Mouse (Mus musculus) limb, embryonic 15.5 days (tissue): ENCODE measurements around the gene Chrm3. TPM values are rescaled to one million over a fixed set of nuclear protein-coding genes. Genes with fewer than 3 reads are reported as not detected.

Experiments used
- ATAC-seq: fragments of 200-750 bp; cut with Nextera tagmentation; 2 replicates; pipeline ENCODE4 v1.8.0; 2017; ENCODE audit warnings: low read depth, moderate TSS enrichment; ENCODE audit not compliant: insufficient number of reproducible peaks, low FRiP score, low TSS enrichment
- H3K27ac ChIP-seq: fragments of 300-500 bp; sonication (generic); 2 replicates; pipeline ENCODE4 v1.5.1; 2015; ENCODE audit warnings: moderate library complexity, mild to moderate bottlenecking, inconsistent platforms
- H3K27me3 ChIP-seq: fragments of 300-500 bp; sonication (generic); 2 replicates; pipeline ENCODE4 v1.6.1; 2015; ENCODE audit warnings: inconsistent platforms
- H3K36me3 ChIP-seq: fragments of 300-500 bp; sonication (generic); 2 replicates; pipeline ENCODE4 v1.6.1; 2015; ENCODE audit warnings: inconsistent platforms
- H3K4me1 ChIP-seq: fragments of 300-500 bp; sonication (generic); 2 replicates; pipeline ENCODE4 v1.6.1; 2015; ENCODE audit warnings: inconsistent platforms
- H3K4me2 ChIP-seq: fragments of 300-500 bp; sonication (generic); 2 replicates; pipeline ENCODE4 v1.6.1; 2015; ENCODE audit warnings: mild to moderate bottlenecking, inconsistent platforms
- H3K4me3 ChIP-seq: fragments of 300-500 bp; sonication (generic); 2 replicates; pipeline ENCODE4 v1.5.1; 2015; ENCODE audit warnings: mild to moderate bottlenecking, inconsistent platforms
- H3K9ac ChIP-seq: fragments of 300-500 bp; sonication (generic); 2 replicates; pipeline ENCODE4 v1.6.1; 2015; ENCODE audit warnings: inconsistent platforms
- H3K9me3 ChIP-seq: fragments of 300-500 bp; sonication (generic); 2 replicates; pipeline ENCODE4 v1.6.1; 2016; ENCODE audit warnings: inconsistent platforms
- WGBS: fragments of 180-500 bp; shearing (Covaris S2); methylation state at CpG from one replicate; pipeline ENCODE4 v1.1.7; 2015; 5-methylcytosine and 5-hydroxymethylcytosine counted together
- polyA plus RNA-seq: library from polyadenylated mRNA; unstranded; fragments of >200 nt; fragmentation: Nextera tagmentation; extraction: Ambion mirVana; gene quantifications from 2 replicates; pipeline ENCODE4 v1.2.1, GENCODE M21; 2015

Gene Chrm3
- polyA plus RNA-seq, 1 experiment from 2014 or later = 1.2 TPM

DNA sequence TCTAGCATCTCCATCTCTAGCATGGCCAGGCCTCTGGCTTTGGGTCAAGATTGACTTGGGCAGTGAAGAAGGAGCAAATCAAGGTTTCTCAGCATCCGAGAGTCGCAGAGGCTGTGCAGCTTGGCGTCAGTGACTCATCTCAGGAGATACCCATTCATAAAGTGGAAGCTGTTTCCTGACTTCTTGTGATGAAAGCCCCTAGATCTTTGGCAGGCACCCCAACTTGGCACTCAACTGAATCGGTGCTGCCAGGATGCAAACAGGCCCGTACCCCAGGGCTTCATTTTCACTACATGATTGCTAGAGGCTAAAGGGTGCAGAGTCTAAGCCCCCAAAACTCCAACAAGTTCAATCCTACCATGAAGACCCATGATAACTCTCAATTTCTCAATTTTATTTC is 298.0 kb downstream of the Chrm3 start:
- no peak overlapping the region for H3K4me3 ChIP-seq
- no peak overlapping the region for H3K4me2 ChIP-seq
- no peak overlapping the region for H3K27ac ChIP-seq
- WGBS = 82% methylated on average over 5 of the region's 5 CpGs
- no peak overlapping the region for H3K9ac ChIP-seq
- H3K4me1 ChIP-seq = no peaks in the 10 kb centered on the region
- H3K27me3 ChIP-seq = no peaks in the 10 kb centered on the region
- no peaks in the 10 kb centered on the region for H3K36me3 ChIP-seq
- no peaks in the 10 kb centered on the region for H3K9me3 ChIP-seq
- ATAC-seq = no peak

DNA sequence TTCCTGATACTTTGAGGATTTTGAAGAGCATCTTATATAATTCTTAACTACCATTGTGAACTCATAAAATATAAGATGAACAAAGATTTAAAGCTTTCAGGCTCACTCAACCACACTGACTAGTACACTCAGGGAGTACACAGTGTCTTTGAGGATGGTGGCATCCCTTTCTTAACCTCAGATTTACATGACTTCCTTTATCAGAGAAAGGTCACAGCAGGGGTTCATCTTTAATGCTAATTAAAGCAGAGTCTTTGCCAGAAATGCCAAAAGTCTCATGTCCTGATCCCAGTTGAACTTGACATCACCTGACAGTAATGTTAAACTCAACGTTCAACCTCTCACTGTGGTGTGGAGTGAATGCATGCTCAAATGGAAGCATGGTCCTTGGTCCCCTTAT is 301.7 kb downstream of the Chrm3 start:
- no peaks in the 10 kb centered on the region for H3K27me3 ChIP-seq
- no peak for ATAC-seq
- H3K4me2 ChIP-seq = no peak overlapping the region
- no peaks in the 10 kb centered on the region for H3K4me1 ChIP-seq
- 62% methylated on average over 1 of the region's 1 CpGs for WGBS
- H3K9me3 ChIP-seq = no peaks in the 10 kb centered on the region
- H3K9ac ChIP-seq = no peak overlapping the region
- H3K4me3 ChIP-seq = no peak overlapping the region
- H3K27ac ChIP-seq = no peak overlapping the region
- no peaks in the 10 kb centered on the region for H3K36me3 ChIP-seq

DNA sequence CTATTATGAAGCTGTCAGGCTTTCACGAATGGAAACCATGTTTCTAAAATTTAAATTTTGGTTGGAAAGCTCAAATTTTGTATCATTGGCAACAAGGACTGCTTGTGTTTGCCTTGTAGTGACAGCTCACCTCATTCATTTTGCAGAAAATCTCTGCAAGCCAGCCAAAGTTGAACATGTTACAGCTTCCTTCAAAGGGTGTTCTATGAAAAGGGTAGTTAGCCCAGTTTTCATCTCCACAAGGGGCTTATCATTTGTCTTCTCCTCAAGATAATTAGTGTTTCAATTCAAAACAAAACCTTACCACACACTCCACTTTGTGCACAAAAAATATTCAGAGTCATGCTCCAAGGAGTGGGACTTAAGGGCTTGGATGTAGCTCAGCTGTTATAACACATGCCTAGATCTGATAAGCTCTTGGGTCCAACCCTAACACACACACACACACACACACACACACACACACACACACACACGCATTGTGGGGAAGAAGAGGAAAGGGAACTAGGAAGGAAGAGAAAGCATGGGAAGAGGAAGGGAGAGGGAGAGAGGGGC is 302.9 kb downstream of the Chrm3 start:
- Histone ChIP-seq H3K4me2 (no peak overlapping the region), H3K36me3 (no peaks in the 10 kb centered on the region), H3K4me3 (no peak overlapping the region), H3K9ac (no peak overlapping the region), H3K27ac (no peak overlapping the region), H3K4me1 (no peaks in the 10 kb centered on the region), H3K27me3 (no peaks in the 10 kb centered on the region), H3K9me3 (no peaks in the 10 kb centered on the region)
- ATAC-seq = no peak
- WGBS = 69% methylated on average over 2 of the region's 2 CpGs

DNA sequence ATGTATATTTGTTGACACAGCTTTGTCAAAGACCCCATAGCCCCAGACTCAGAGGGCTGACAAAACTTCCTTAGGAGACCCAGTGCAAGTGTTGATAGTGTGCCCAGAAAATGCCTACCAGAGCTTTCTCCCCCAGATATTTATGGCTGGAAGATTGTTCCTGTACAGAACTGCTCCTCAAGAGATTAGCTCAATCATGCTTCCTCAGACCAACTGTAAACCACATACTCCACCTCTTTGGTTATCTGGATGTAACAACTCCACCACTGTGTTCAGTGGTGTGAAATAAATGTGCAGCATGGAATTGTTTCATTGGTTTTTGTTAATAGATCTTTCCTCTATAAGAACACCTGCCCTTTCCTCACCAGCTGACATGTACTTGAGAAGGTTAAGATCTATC is 306.6 kb downstream of the Chrm3 start:
- no peak overlapping the region for H3K9ac ChIP-seq
- no peaks in the 10 kb centered on the region for H3K9me3 ChIP-seq
- no peaks in the 10 kb centered on the region for H3K36me3 ChIP-seq
- no peak overlapping the region for H3K4me3 ChIP-seq
- no peak for ATAC-seq
- no peaks in the 10 kb centered on the region for H3K4me1 ChIP-seq
- H3K27ac ChIP-seq = no peak overlapping the region
- H3K4me2 ChIP-seq = no peak overlapping the region
- H3K27me3 ChIP-seq = no peaks in the 10 kb centered on the region

DNA sequence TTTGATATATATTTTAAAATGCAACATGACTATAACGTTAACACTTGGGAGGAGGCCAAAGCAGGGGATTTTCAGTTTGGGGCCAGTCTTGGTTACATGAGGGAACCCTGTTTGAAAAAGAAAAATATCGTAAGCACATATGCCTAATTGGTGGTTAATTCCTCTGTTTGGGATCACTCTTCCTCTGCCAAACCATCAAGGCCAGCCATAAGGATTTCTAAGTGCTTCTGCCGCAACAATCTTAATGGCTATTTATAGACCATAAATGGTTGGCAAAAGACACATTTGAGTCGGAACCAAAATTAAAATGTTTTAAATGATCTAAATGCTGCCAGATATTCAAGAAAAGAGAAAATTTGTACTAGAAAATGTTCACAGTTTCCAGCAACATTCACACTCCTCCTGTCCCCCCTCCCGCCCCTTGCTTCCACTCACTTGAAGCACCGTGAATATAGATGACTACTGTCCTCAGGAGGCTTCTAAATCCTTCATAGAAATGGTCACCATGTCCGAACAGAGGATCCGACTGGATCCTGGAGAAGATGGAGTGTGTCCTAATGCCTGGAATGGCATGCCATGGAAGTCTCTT is 307.3 kb downstream of the Chrm3 start:
- Histone ChIP-seq H3K27ac (no peak overlapping the region), H3K4me1 (no peaks in the 10 kb centered on the region), H3K9me3 (no peaks in the 10 kb centered on the region), H3K4me2 (no peak overlapping the region), H3K27me3 (no peaks in the 10 kb centered on the region), H3K36me3 (no peaks in the 10 kb centered on the region), H3K9ac (no peak overlapping the region), H3K4me3 (no peak overlapping the region)
- no peak for ATAC-seq
- 73% methylated on average over 8 of the region's 8 CpGs for WGBS

DNA sequence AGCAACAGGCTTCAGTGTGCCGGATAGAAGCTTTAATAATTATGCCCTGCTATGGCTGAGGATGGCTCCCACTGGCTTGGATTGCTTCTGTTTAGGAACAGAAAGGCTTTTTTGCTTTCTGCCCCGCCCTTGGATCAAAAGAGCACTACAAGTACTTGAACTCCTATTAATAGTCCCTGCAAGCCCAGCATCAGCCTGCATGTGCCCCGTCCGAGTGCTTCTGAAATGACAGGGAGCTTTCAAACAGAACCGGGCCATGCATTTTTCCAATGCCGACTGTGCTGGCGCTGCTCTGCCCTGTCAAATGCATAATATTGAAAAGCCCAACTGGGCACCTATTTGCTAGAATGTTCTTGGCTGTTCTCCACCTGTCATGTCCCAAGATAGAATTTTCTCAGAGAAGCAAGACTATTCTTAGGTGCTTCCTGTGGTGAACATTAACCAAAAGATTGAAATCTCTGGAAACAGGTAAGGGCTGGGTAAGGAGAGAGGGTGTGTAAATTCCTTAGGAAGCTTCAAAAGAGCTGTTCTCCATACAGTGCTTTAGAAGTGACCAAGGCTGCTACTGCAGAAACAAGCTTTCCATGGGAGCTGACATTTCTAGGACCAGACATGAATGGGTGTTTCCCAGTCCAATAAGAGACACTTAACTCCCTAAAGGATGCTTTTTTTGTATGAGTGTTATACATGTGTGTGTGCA is 314.8 kb downstream of the Chrm3 start:
- H3K36me3 ChIP-seq = no peaks in the 10 kb centered on the region
- 80% methylated on average over 7 of the region's 7 CpGs for WGBS
- ATAC-seq = no peak

DNA sequence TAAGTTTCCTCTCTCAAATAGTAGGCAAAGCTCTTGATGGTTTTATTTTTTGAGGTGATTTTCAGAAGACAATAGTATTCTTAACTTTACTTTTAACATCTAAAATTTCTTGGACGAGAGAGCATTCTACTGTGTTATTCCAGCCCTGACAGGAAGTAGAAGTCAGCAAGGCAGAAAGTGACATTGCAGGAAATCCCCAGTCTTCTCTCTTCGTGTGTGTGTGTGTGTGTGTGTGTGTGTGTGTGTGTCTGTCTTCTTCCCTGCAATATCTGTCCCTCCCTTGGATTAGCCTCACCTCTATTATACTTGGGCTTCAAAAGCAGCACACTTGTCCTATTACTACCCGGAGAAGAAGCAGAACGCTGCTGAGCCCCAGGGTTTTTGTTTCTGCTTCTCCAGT is 316.6 kb downstream of the Chrm3 start:
- no peak for ATAC-seq
- Histone ChIP-seq H3K4me1 (no peaks in the 10 kb centered on the region), H3K27me3 (no peaks in the 10 kb centered on the region), H3K9ac (no peak overlapping the region), H3K27ac (no peak overlapping the region), H3K4me3 (no peak overlapping the region), H3K36me3 (no peaks in the 10 kb centered on the region), H3K4me2 (no peak overlapping the region), H3K9me3 (no peaks in the 10 kb centered on the region)
- 59% methylated on average over 4 of the region's 4 CpGs for WGBS

More for the DNA sequence above, 314.8 kb downstream of the Chrm3 start:
- H3K4me1 ChIP-seq = no peaks in the 10 kb centered on the region
- H3K4me2 ChIP-seq = no peak overlapping the region
- H3K9ac ChIP-seq = no peak overlapping the region
- no peak overlapping the region for H3K27ac ChIP-seq
- no peaks in the 10 kb centered on the region for H3K9me3 ChIP-seq
- H3K4me3 ChIP-seq = no peak overlapping the region
- no peaks in the 10 kb centered on the region for H3K27me3 ChIP-seq

DNA sequence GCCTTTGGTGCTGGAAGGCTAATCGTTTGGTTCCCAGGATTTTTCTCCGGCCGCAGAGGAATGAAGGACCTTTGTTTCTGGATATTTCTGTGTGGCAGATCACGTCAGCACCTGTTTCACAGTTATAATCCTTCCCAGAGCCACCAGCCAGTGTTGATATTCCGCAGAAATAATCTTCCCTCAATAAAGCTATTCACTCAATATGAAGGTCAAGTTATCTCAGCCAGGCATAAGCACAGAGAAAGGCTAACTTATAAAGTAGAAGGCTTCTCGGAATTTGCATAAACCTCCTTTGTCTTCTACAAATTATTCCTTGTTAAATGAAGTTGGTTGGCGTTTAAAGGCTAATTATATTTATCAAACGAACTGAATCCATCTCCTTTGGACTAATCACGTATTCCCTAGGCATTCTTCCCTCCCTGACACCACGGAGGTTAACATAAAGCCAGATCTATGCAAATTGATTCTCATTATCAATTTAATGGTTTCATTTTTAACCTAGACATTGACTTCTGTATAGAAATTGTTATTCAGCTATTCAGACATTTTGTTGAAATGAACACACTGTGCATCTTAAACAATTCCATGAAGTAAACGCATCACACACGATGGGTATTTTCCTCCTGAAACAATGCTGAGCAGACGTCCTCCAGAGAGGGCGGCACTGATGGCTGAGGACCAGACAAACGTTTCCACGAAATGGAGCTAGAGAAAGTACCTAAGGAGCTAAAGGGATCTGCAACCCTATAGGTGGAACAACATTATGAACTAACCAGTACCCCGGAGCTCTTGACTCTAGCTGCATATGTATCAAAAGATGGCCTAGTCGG is 326.9 kb downstream of the Chrm3 start:
- Histone ChIP-seq H3K4me3 (no peak overlapping the region), H3K36me3 (no peaks in the 10 kb centered on the region), H3K9me3 (no peaks in the 10 kb centered on the region), H3K4me2 (no peak overlapping the region), H3K27me3 (no peaks in the 10 kb centered on the region), H3K4me1 (no peaks in the 10 kb centered on the region), H3K27ac (no peak overlapping the region), H3K9ac (no peak overlapping the region)
- no peak for ATAC-seq
- 81% methylated on average over 18 of the region's 18 CpGs for WGBS

DNA sequence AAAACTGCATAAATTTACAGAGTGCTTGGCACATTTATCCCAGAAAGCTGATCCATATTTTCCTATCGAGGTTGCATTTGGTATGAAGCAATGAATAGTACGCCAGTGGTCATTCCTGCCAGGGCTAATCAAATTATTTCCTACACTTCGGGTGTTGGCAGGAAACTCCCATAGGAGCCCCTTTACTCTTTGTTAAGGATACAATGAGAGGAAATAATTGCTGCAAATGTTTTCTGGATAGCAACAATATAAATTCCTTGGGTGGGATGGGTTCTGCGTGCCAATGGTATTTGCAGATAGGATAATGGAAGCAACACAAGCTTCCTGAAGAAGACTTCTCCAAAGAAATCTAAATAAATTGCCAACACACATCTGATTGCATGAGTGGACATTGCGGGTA is 329.1 kb downstream of the Chrm3 start:
- 78% methylated on average over 5 of the region's 5 CpGs for WGBS
- H3K27me3 ChIP-seq = no peaks in the 10 kb centered on the region

DNA sequence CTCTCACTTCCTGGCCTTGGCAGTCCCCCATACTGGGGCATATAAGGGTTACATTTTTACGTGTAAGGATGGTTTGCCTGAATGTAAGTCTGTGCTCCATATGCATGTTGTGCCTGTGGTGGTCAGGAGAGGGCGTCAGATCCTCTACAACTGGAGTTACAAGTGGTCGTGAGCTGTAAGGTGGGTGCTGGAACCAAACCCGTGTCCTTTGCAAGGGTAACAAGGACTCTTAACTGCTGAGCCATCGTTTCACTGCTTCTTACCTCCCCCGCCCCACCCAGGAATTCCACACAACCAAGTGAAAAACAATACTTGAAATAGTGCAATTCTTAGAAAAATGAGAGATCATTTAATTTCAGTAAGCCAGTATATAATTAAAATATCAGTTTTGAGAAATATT is 330.7 kb downstream of the Chrm3 start:
- Histone ChIP-seq H3K4me3 (no peak overlapping the region), H3K9me3 (no peaks in the 10 kb centered on the region), H3K27me3 (no peaks in the 10 kb centered on the region), H3K9ac (no peak overlapping the region), H3K4me2 (no peak overlapping the region), H3K4me1 (no peaks in the 10 kb centered on the region), H3K27ac (no peak overlapping the region), H3K36me3 (no peaks in the 10 kb centered on the region)
- no peak for ATAC-seq
- WGBS = 84% methylated on average over 6 of the region's 6 CpGs

More for the DNA sequence above, 329.1 kb downstream of the Chrm3 start:
- Histone ChIP-seq H3K4me3 (no peak overlapping the region), H3K9me3 (no peaks in the 10 kb centered on the region), H3K4me2 (no peak overlapping the region), H3K36me3 (no peaks in the 10 kb centered on the region), H3K27ac (no peak overlapping the region), H3K4me1 (no peaks in the 10 kb centered on the region), H3K9ac (no peak overlapping the region)
- ATAC-seq = no peak

DNA sequence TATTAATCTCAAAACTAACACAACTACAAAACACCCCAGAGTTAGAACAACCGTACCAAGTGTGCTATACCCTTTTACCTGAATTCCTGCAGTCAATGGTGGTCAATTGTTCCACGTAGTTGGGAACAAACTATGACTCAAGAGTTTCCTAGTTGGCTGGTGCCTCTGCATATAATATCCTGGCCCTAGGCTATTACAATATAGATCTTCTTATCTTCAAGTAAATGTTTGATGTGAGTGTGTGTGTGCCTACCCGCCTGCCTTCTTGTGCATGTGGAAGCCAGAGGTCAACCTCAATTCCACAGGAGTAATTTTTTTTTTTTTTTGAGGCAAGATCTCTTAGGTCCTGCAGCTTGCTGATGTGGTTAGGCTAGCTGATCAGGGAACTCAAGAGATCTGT is 335.5 kb downstream of the Chrm3 start:
- no peak for ATAC-seq
- Histone ChIP-seq H3K4me3 (no peak overlapping the region), H3K27me3 (no peaks in the 10 kb centered on the region), H3K27ac (no peak overlapping the region), H3K4me2 (no peak overlapping the region), H3K4me1 (no peaks in the 10 kb centered on the region), H3K36me3 (no peaks in the 10 kb centered on the region), H3K9me3 (no peaks in the 10 kb centered on the region), H3K9ac (no peak overlapping the region)
- WGBS = 87% methylated on average over 3 of the region's 3 CpGs

DNA sequence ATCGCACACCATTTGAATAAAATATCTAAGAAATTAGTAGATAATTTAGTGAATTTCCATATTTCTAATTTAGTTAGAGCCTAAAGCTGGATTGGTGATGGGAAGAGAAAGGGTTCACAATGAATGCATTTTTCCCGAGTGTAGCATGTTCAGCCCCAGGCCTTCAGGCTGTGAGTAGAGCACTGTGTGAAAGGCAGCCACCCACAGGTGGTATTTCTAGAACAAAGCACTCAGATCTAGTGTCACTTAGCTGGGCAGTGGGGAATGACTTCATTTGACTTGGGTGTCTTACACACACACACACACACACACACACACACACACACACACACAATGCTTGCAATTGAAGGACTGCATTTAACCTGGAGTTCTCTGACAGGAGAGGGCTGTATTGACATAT is 337.5 kb downstream of the Chrm3 start:
- Histone ChIP-seq H3K36me3 (no peaks in the 10 kb centered on the region), H3K27ac (no peak overlapping the region), H3K9ac (no peak overlapping the region), H3K27me3 (no peaks in the 10 kb centered on the region), H3K4me1 (no peaks in the 10 kb centered on the region), H3K4me2 (no peak overlapping the region), H3K9me3 (no peaks in the 10 kb centered on the region), H3K4me3 (no peak overlapping the region)
- 80% methylated on average over 2 of the region's 2 CpGs for WGBS
- no peak for ATAC-seq
